Mouse (Mus musculus) neutrophil, adult 5-6 weeks (primary cell): ENCODE results near the gene Tmem259. TPM values are rescaled to one million over a fixed set of nuclear protein-coding genes. Genes with fewer than 3 reads are reported as not detected.
"Not testable (repeated sequence)": the region's sequence is repeated elsewhere in the genome, so short reads cannot be mapped to it uniquely, and the experiment has no call there.

Source experiments
- ATAC-seq: fragments of 151-379, 151-347 bp; 2 replicates; pipeline ENCODE4 v1.8.0; 2017; ENCODE audit warnings: mild to moderate bottlenecking, moderate TSS enrichment; ENCODE audit not compliant: insufficient number of reproducible peaks, poor library complexity, low FRiP score, severe bottlenecking; ENCODE audit errors: extremely low read depth
- total RNA-seq: library from RNA; stranded (forward); fragments of 200-1000 nt; gene quantifications from 2 replicates; pipeline ENCODE4 v1.2.3, GENCODE M21; 2017

Tmem259 gene
- total RNA-seq, 1 experiment from 2014 or later = 81.4 TPM

DNA sequence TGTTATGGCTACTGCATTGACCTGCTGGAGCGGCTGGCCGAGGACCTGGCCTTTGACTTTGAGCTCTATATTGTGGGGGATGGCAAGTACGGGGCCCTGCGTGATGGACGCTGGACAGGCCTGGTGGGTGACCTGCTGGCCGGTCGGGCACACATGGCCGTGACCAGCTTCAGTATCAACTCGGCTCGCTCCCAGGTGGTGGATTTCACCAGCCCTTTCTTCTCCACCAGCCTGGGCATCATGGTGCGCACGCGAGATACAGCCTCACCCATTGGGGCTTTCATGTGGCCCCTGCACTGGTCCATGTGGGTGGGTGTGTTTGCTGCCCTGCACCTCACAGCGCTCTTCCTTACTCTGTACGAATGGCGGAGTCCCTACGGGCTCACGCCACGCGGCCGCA is 10.0 kb downstream of the Tmem259 start:
- no peak for ATAC-seq

DNA sequence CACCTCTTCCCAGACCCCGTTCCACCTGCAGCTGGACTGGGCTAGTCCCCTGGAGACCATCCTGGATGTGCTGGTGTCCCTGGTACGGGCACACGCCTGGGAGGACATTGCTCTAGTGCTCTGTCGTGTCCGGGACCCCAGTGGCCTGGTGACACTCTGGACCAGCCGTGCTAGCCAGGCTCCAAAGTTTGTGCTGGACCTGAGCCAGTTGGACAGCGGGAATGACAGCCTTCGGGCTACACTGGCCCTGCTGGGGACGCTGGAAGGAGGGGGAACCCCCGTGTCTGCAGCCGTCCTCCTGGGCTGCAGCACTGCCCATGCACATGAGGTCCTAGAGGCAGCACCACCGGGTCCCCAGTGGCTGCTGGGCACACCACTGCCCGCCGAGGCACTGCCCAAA is 11.3 kb downstream of the Tmem259 start:
- ATAC-seq = no peak

DNA sequence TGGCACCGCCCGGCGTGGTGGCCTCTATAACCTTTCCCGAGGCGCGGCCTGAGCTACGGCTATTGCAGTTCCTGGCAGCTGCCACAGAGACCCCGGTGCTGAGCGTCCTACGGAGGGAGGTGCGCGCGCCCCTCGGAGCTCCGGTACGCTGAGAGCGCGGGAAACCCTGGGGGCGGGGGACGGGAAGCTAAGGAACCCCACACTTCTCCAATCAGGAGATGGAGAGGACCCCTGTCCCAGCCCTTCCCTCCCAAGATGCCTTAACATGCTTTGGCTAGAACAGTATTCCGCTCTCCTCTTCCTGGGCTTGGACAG is 13.0 kb downstream of the Tmem259 start:
- ATAC-seq = no peak

DNA sequence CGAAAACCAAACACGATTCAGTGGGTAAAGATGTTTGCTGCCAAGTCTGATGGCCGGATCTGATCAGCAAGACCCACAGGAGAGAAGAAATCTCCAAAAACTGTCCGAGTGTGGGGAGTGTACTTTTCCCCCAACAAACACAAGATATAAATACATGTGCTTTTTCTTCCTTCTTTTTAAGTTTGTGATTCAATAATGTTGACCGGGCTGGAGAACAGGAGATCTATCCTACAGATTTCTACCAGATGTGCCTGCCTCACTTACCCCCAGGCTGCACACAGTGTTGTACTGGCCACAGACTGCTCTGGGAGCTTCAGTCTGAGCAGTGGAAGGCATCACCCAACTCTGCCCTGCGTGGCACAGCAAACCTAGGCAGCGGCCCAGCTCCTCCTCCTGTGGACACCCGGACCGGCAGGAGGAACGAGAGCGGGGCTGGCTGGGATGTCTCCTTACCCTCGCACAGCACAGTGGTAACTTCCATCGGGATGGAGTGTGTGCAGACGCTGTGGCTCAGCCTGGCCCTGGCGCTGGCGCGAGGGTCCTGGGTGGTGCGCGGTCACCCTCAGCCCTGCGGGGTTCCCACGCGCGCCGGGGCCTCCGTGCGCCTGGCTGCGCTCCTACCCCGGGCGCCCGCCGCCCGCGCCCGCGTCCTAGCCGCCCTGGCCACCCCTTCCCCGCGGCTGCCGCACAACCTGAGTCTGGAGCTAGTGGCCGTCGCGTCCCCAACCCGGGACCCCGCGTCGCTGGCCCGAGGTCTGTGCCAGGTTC is 13.5 kb downstream of the Tmem259 start, which contains the start of gene Grin3b:
Gene Grin3b (plus strand): TSS at position 301 of the 768 bp plus-strand sequence.
- ATAC-seq = no peak

DNA sequence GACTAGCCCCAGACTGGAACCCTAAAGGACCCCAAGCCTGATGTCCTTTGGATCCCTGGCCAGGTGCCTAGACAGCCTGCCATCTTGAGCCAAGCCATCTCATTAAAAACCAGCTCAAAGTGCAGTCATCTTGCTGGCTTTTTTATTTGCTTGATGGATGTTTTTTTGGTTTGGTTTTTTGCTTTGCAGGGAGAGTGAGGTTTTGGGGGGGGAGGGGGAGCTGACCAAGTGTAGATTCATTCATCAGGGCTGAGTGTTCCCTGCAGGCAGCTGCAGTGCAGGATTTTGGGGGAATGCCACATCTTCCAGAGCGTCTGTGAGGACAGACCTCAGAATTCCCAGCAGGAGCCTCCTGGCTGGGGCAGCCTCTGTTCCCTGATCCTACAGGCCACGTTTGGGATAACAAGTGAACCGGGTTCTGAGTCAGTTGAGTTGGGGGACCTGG is 15.0 kb downstream of the Tmem259 start:
- ATAC-seq = no peak

DNA sequence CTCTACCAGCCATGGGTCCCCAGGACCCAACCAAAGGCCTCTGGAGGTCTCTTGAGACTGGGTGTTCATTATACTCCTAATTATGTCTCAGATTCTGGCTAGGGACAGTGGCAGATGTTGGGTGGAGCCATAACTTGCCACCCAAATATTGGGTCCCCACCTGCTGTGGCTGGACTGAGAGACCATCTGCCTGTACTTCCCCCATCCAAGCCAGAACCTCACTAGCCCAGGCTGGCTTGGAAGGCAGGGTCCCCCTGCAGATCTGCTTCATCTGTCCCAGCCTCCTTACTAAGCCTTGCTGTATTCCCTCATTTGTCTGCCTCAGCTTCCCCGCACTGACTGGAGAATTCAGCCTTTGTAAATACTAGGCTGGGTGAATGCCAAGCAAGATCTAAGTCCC is 15.9 kb downstream of the Tmem259 start:
- no peak for ATAC-seq

DNA sequence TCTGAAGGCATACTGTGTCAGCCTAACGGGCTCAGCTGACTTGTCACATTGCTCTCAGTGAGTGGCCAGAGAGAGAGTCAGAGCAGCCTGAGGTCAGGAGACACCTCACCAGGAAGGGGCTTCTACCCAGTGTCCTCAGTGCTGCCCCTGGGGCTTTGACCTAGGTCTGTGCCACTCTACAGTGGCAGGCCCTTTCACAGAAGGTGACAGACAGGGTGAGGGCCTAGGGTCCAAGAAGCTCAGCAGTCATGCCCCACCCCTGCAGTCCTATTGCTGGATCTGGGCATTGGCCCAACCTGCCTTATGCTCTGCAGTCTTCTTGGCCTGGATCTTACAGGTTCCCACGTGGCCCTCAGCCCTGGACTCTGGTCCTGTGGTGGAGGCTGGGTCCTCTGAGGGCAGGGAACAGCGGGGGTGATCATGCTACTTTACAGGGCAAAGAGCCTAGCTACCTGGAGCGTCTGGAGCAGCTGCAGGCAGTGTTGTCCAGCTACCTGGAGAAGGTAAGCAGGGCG is 17.2 kb downstream of the Tmem259 start:
- no peak for ATAC-seq

- no peak for ATAC-seq
Measured at GRCm38 (mm10) chr10:79965325-79965724, 18.8 kb downstream of the Tmem259 start.

GRCm38 (mm10) chr10:79964727-79965126 is 19.4 kb downstream of the Tmem259 start:
- no peak for ATAC-seq

- no peak for ATAC-seq
Measured at GRCm38 (mm10) chr10:79960671-79961294, 23.3 kb downstream of the Tmem259 start.

DNA sequence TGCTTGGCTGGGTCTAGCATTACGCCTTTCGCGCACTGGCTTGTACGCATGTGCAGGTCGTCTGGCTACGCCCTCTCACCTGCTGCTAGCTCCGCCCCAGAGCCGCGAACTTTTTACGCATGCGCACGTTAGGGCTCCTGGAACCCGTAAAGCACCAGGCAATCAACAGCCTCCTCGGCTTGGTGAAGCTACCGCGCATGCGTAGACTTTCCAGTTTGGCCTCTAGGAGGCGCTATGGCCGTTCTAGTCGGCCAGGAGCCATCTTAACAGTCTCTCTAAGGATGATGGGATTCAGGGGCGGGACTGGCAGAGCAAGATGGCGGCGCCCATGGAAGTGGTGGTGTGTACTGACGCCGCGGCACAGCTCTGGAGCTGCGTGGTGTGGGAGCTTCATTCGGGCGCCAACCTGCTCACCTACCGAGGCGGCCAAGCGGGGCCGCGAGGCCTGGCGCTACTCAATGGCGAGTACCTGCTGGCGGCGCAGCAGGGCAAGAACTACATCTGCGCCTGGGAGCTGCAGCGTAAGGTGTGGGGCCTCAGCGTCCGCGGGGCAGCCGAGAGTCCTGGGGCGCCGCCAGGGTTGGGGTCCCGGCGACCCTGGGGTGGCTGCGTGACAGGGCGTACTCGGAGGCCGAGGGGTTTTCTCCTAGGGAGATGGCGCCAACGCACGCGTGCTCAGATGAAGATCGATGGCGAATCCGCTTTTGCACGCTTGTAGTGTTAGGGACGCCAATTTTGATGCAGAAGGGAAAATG is 24.1 kb downstream of the Tmem259 start, which contains the start of gene Wdr18:
Gene Wdr18 (plus strand): TSS at position 306 of the 755 bp plus-strand sequence.
- ATAC-seq = peak; percentile 90

- ATAC-seq = not testable (repeated sequence)
Measured at GRCm38 (mm10) chr10:79959412-79959811, 24.7 kb downstream of the Tmem259 start.

- ATAC-seq = peak; percentile 71; the same call in 1 of the 2 replicates
Measured at GRCm38 (mm10) chr10:79958140-79958816, 25.9 kb downstream of the Tmem259 start.

- no peak for ATAC-seq
Measured at GRCm38 (mm10) chr10:79956643-79957154, 27.4 kb downstream of the Tmem259 start.

DNA sequence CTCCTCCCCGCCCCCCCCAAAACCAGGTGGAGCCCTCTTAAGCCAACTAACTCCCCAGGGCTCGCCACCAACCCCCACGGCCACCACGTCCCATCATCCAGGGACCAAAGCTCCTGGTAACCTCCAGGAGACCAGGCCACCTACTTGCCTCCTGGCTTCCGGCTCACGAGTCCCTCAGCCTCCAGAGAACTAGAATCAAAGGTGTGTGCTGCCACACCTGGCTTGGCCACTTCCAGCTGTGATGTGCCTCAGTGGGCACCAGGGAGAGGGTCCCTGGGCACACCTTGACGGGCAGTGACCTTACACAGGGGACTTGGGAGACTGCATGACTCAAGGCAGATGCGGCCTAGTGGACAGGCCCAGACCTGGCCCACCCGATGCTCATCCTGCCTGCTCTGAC is 28.4 kb downstream of the Tmem259 start:
- ATAC-seq = no peak

GRCm38 (mm10) chr10:79953946-79954345 is 30.2 kb downstream of the Tmem259 start:
- ATAC-seq = no peak

DNA sequence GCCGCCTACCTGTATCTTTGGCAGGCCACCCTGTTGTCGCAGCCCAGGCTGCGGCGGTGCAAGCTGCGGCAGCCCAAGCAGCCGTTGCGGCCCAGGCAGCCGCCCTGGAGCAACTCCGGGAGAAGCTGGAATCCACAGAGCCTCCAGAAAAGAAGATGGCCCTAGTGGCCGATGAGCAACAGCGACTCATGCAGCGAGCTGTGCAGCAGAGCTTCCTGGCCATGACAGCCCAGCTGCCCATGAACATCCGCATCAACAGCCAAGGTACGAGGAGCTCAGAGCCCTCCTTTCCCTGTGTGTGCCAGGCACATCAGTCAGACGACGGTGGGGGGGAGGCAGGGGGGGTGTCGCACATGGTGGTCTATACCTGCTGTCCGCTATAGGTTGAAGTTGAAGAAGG is 33.5 kb downstream of the Tmem259 start:
- no peak for ATAC-seq

DNA sequence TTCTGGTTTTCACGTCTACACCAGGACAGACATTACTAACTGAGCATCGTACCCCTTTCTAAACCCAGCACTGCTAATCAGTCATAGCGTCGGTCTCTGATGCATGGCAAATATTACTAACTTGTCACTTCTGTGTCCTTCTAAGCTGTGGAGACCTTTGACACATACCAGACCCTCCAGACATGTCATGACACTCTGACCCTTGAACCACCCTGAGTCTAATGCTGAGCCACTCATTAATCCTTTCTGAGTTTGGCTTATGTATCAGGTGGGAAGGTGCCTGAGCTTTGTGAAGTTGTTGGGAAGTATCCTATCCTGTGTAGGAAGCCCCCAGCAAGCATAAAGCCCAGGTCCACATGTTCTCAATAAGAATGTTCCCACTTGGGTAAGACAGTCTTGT is 34.3 kb downstream of the Tmem259 start:
- no peak for ATAC-seq

GRCm38 (mm10) chr10:79947502-79947901 is 36.6 kb downstream of the Tmem259 start:
- no peak for ATAC-seq
